Mouse (Mus musculus): ENCODE data around the gene Trpv2.

GRCm38 (mm10) chr11:62565747-62566146 is 8.5 kb upstream of the Trpv2 start:
- TF ChIP-seq GABPA (IDR thresholded peaks at IDR 0.05; ENCODE audit: low read depth, low read length) = no peak
- TF ChIP-seq GATA1 (IDR thresholded peaks at IDR 0.05; ENCODE audit: low read depth, low read length) = no peak
- no peak for TF ChIP-seq POLR2AphosphoS5 (IDR thresholded peaks at IDR 0.05; ENCODE audit: borderline replicate concordance, low read depth, low read length)
- no peak for TF ChIP-seq EP300 (IDR thresholded peaks at IDR 0.05; ENCODE audit: low read depth in 1 of 2, low read length in 2 of 2)
- TF ChIP-seq ZNF384 (IDR thresholded peaks at IDR 0.05; ENCODE audit: low read depth, low read length) = no peak
- no peak for TF ChIP-seq CTCF (IDR thresholded peaks at IDR 0.05 in 2 of 3, conservative IDR thresholded peaks at IDR 0.05 in 1 of 3; ENCODE audit: control insufficient read depth in 1 of 3, insufficient read depth in 1 of 3, low read depth in 2 of 3, low read length in 3 of 3, poor library complexity in 1 of 3, severe bottlenecking in 1 of 3)
- TF ChIP-seq USF2 (IDR thresholded peaks at IDR 0.05; ENCODE audit: borderline replicate concordance in 1 of 2, insufficient read depth in 1 of 2, low read depth in 1 of 2, low read length in 2 of 2) = no peak
- no peak for TF ChIP-seq USF1 (IDR thresholded peaks at IDR 0.05; ENCODE audit: low read depth, low read length)
- TF ChIP-seq MAZ (IDR thresholded peaks at IDR 0.05; ENCODE audit: low read depth, low read length) = no peak
- no peak for TF ChIP-seq POLR2AphosphoS2 (IDR thresholded peaks at IDR 0.05; ENCODE audit: low read length)
- no peak for TF ChIP-seq BHLHE40 (IDR thresholded peaks at IDR 0.05; ENCODE audit: borderline replicate concordance, low read depth, low read length)
- no peak for TF ChIP-seq MAX (IDR thresholded peaks at IDR 0.05; ENCODE audit: low read length)
- no peak for TF ChIP-seq CHD2 (IDR thresholded peaks at IDR 0.05; ENCODE audit: low read length)
- TF ChIP-seq CHD1 (IDR thresholded peaks at IDR 0.05; ENCODE audit: low read depth, low read length) = no peak

All from MEL (cell line).